Mouse (Mus musculus) erythroblast, embryonic 14.5 days (primary cell): ENCODE data around the gene Dhx16.

Source experiments
- GATA1 ChIP-seq: IDR thresholded peaks from 2 replicates; pipeline ENCODE4 v1.6.1; 2012; ENCODE audit warnings: low read length, inconsistent platforms, mixed read lengths
- TAL1 ChIP-seq: IDR thresholded peaks from 3 replicates; pipeline ENCODE4 v1.6.1; 2012; ENCODE audit warnings: low read length, inconsistent platforms, mixed read lengths

GRCm38 (mm10) chr17:35919060-35919715 lies 39.6 kb downstream of the Dhx16 start:
- TF ChIP-seq TAL1 (0 out of 3 replicates have a peak, but pooled peaks have one; percentile 19), GATA1 (peak; percentile 19; the same call in 1 of the 2 replicates)
